Mouse (Mus musculus) heart, adult 11 months (tissue): ENCODE measurements at regions not wholly inside any gene's neighbourhood (a gene's known extent, or its start where the extent isn't known, plus 50 kb on each side); places are given as distances from the start of the nearest gene placed in this dataset.
A peak's percentile ranks its signal among the peaks of the same experiment; 100 is the strongest.

Experiments
- DNase-seq: peaks from one replicate; pipeline ENCODE4 v3.0.0; 2022

DNA sequence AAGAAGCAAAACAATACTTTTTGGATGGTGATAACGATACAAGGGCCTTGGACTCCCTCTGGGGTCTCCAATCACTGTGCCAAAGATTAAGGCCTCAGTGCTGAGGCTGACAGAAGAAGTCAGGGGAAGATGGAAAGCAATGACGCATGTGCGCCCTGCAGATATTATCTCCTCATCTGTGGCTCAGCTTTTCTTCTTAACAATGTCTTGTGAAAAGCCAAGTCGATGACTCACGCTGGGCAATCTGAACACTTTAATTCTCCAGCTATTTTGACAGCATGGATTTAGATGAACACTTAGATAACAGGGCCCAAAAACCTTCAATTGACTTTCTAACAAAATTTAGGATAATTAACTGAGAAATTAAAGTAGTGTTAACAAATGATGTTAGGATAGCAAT is 155.7 kb upstream of the Cxcl12 start:
- DNase-seq = no peak

DNA sequence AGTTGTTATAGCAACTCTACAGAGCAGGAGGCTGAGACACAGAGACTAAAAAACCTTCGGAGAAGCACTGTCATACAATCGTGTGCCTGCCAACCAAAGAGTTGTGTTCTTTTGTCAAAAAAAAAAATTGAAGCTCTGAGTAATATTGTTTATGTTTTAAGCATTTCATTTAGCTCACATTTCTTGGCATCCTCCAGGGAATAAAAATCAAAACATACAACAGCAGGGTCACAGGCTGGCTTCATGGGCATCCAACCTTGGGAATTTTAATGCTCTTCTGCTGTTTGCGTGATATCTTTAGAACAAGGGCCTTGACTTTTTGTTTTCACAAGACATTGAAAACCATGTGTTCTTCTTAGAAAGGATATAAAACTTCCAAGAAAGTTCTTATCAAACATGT is 152.9 kb upstream of the Cxcl12 start:
- DNase-seq = no peak

DNA sequence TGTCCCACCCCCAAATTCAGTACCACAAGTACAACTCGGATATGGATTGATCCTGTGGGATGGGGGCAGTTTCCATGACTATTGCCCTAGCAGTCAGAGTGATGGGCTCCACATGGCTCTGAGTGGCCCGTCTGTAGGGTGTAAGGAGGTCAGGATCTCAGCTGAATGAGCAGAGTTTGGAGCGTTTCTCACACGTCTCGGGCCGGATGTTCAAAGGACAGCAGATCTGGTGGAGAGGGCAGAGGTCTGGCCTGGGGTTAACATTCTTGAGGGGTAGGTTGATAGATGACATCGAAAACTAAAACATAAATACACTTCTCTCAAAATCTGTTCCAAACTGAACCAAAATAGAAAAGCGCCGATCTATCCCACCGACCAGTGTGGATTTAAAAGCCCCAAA is 146.5 kb upstream of the Cxcl12 start:
- no peak for DNase-seq

DNA sequence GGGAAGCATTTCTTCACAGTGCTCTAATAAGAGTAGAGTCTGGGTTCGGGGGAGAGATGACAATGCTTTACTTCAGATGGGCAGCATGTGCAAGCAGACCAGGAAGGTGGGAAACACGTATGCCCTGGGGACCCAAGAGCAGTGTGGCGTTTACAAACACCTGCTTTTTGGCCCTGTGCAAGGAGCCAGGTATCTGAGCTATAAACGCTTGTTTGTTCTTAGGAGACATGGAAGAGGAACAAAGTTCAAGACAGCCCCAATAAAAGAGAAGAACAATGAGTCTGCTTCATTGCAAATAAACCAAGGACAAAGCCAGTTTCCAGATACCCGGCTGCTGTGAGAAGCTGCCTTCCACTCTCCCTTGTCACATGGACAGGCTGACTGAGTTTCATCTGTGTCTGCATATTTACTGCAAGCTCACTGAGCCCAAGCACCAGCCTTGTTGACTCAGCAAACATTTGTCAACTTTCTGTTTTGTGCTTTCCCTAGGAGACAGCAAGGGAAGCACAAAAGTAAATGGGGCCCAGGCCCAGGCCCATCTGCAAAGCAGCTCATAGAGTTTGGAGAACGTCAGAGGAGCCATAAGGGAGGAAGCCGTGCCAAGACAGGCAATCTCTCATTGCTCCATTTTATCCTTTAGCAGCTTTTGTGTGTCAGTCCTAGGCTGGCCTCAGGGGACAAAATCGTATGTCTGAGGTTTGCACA is 136.1 kb upstream of the Cxcl12 start:
- peak; percentile 92 for DNase-seq

DNA sequence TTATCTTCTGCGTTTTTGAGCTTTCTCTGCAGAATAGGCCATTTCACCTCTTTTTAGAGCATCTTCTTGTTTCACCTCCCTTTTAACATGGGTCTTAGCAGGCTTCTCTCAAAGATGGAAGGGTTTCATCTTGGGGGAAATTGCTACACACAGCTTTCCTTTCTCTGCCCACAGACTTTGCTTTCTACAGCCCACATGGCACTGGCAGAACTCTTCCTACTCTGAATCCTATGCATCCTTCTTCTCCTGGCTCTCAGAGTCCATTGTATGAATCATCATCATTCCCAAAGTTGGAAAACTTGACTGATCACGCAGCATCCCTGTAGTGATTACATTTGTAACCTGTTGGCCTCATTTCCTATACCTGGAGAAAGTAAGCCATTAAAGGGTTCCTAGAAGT is 124.6 kb upstream of the Cxcl12 start:
- DNase-seq = peak; percentile 71

DNA sequence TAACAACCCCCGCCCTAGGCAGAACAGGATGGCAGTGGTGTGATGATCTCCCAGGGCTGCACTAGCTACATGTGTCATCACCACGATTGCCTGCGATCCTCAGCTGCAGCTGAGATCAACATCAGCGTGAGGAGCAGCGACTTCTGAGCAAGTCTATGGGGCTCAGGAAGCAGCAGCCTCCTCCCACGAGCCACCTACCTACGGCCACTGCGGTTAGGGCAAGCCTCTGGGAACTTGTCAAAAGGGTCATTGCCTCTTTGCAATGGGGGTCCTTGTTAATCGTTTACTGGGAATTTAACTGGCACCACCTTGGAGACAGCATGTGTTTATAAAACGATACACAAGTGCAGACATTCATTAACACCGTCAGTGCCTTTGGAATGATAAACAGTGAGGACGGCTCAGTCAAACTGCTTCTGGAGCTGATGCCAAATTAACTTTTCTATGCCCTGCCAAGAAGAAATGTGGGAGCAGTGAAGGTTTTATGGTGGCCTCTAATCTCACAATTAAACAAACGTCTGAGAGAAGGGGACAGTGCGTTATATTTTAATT is 118.8 kb upstream of the Cxcl12 start:
- DNase-seq = peak; percentile 62

DNA sequence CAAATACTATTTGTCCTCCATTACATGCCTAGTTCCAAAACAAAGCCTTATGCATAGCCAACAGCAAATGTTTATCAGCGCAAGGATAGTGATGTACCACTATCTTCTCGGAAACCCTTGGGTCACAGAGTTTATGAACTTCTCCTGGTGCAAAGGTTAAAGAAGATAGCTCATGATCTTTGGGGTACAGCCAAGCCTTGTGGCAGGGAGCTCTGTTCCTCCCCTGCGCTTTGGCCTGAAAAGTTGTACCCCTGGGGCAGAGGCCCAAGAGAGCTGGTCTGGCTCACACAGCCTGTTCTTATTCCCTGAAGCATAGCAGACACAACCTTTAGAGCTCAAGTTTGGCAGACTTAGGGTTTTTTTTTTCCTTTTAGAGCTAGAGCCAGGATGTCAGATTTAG is 107.6 kb upstream of the Cxcl12 start:
- peak; percentile 95 for DNase-seq

DNA sequence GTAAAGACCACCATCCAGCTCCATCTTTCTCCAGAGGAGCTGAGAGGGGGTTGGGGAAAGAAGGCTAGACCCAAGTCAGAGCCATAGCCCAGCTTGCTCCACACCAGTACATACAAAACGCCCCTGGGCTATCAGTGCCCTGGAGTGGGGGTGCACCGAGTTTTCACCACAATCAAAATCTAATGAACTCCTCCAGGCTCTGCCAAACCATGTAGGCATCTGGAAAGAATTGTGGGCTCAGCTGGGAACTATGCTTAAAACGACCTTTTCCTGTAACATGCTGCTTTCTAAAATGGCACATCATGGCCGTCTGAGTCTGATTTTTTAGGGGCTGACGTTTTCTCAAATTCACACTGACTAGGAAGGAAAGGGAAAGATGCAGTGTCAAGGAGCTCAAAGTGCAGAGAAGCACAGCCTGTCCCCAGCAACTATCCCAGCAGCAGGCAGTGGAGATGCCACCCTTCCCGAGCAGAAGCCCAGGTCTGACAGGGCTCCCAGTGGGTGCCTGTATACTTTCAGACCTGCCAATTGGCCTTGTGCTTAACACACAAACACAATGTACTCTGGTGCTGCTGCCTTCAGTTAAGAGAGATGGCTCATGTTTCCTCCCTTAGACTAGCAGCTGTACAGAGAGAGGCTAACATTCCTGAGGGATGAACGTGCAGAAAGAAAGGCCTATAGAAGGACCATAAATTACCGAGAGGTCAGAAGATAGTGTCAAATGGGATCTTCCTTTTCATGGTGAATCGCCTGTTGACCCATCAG is 100.6 kb upstream of the Cxcl12 start:
- no peak for DNase-seq

DNA sequence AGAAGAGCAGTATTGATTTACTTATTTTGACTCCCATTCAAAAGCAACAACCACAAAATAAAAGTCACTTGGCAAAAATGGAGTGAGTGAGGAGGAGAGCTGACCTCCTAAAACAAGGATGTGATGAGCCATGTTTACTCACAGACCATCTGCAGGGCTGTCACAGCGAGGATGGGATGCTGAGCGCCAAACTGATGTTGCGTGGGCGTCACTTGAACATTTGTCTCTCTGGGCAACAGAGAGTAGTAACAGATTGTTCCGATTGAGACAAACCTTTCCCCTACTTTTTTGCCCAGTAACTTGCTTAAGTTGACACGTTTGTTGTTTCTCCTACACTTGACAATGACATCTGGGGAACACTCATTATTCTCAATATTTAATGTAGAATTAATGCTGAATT is 97.0 kb upstream of the Cxcl12 start:
- peak; percentile 92 for DNase-seq

DNA sequence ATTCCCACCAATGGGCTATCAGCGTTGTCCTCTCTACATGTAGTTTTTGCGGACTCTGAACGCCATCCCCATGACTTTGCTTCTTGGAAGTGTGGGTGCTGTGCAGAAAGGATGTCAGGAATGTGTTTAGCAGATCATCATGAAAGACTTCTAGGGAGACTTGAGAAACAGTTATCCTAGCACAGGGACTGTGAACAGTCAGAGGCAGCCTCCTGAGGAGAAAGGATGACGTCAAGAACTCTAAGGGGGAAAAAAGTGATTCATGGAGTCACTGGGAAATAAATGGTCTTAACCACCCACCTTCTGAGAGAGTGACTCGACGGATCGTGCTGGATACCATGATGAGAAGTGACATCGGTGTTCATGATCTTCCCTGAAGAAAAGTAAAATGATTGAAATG is 96.5 kb upstream of the Cxcl12 start:
- DNase-seq = peak; percentile 55

DNA sequence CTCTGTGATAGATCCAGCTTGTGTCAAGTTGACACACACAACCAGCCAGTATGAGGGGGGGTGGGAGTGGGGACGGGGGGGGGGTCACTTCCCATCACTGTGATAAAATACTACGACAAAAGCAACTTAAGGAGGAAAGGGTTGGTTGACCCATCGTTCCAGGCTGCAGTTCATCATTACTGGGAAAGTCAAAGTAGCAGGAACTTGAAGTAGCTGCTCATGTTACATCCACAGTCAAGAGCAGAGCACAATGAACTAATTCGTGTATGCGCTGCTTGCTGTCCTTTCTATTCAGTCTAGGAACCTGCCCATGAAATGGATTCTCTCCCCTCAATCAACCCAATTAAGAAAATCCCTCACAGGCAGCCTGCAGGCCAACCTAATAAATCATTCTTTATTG is 88.8 kb upstream of the Cxcl12 start:
- peak; percentile 4 for DNase-seq

DNA sequence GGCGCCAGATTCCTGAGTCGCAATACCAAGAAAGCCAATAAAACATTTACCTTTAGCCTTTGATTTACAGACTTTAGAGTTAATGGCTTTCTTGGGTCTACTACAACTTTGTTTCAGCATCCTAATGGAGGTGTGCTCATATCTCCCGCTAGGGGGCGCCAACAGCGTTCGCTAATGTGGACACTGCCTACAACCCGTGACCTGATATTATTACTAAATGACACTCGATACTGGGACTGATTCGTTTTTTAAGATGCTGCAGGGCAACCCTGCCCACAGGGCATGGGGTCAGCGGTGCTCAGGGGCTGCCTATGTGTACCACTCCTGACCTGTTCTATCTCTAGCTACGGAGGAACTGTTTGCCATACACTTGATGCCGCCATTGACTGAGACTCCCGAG is 87.4 kb upstream of the Cxcl12 start:
- DNase-seq = peak; percentile 86

DNA sequence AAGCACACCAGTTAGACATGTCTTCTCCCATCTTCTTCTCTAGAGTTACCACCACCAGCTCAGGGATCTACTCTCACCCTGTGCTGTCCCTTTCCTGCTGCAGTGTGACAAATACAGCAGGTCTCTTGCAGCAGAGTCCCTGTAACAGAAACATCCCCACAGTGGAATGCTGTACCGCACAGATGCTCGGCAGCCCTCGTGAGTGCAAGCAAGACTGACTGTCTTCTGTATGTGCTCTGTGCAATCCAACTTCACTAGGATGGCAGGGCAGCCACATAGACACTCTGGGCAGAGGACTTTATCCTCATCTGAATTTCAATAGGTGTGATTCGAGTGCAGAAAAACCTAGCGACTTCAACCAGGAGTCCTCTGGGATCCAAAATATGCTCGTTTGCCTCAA is 84.1 kb upstream of the Cxcl12 start:
- peak; percentile 58 for DNase-seq

DNA sequence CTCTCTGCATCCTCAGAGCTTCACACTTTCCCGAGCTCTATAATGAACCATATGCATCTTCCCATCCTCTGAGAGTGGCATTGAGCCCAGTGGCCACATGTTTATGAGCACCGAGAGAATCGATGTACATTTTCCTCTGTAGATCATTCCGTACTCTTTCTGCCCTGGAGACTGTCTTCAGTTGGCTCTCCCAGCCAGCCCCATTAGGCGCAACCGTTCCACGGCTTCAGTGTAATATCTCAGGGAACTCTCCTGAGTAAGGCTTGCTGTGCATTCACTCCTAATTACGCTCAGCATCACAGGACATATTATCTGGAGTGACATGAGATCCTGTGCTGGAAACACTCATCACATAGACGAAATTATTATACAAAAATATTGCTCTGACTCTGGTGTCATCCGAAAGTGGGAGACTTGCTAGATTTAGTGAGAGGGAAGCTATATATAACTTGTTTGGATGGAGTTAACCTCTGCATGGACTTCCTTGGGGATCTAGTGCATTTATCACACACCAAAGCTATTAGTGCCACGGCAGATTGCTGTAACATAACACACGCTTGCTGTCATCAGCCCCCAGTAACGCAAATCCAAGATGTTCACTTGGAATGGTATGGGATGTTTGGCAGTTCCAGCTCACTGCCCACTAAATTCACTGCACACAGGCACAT is 83.4 kb upstream of the Cxcl12 start:
- DNase-seq = peak; percentile 36

DNA sequence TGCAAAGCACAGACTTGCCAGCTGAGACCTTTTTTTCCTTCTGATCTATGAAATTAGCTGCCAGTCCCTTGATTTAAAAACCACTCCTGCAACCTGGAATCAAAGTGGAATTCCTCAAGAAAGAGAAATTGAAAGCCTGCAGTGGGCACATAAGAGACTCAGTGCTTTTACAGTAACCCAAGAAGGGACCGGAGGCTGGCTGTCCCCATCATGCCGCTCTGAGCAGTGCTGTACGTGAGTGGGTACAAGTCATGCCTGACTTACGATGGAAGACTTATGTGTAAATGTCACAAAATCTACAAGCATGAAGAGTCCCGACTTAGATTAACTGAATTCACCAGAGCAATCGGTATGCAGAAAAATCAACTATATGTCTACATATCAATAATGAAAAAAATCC is 73.6 kb upstream of the Cxcl12 start:
- peak; percentile 41 for DNase-seq

DNA sequence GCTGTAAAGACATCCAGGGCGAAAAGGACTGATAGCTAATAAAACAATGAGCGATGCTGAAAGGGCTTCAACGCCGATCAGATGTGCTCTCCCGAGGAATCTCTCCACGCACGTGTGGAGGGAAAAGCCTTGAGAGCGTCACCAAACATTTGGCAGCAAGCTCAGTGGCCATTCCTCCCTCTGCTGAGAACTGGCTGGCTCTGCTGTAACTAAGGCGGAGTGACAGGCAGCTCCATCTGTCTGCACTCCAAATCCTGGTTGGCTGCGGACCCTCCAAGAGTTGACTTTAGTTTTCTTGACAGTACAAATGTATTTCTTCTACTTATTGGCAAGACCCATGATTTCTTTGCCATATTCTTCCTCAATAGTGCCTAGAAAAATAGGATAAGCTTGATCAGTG is 68.5 kb upstream of the Cxcl12 start:
- no peak for DNase-seq

DNA sequence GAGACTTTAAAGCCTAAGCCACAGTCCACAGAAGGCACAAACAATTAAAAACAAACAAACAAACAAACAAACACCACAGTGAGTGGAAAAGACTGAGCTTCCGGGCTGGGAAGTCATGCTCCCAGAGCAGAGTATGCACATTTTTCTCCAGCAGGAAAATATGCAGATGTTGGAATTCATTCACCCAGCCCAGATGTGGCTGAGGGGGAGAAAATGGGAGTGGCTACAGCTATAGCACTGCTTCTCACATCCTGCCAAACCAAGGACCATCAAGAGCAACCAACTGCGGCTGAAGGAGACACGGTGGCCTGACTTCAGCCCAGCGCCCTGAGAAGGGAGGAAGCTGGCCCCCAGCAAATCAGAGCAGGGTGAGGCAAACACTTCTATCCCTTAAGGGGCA is 65.6 kb upstream of the Cxcl12 start:
- DNase-seq = peak; percentile 83

DNA sequence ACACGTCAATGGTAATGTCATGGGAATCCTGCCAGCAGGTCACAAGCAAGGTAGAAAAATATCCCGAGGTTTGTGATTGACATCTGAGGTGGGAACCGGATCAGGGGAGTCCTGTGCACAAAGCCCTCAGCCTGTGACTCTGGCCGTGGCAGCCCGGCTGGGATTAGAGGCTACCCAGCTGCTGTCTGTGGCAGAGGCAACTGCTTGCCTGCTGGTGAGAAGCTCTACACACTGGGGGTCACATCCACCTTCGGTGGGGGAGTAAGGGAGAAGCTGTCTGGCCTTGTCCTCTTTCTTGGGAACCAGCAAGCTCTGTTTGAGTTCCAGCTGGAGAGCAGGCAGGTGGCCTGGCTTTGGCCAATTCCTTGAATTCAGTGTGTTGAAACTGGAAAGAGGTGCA is 64.3 kb upstream of the Cxcl12 start:
- DNase-seq = peak; percentile 67

DNA sequence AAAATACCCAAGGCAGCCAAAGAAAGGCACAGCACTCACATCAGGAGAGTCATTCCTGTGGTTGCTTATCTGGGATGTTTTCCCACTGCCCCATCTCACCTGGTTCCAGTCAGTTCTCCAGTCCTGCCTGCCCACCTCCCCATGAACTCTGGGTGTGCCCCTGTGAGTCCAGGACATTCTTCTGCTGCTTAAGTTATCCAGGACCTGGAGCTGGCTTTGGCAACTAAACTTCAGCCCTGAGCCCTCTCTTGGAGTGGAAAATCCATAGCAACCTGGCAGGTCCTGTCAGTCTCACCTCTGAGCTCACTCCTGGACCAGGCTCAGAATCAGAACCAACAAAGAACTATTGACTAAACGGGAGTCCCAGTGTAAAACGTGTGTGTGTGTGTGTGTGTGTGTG is 63.9 kb upstream of the Cxcl12 start:
- DNase-seq = peak; percentile 66

DNA sequence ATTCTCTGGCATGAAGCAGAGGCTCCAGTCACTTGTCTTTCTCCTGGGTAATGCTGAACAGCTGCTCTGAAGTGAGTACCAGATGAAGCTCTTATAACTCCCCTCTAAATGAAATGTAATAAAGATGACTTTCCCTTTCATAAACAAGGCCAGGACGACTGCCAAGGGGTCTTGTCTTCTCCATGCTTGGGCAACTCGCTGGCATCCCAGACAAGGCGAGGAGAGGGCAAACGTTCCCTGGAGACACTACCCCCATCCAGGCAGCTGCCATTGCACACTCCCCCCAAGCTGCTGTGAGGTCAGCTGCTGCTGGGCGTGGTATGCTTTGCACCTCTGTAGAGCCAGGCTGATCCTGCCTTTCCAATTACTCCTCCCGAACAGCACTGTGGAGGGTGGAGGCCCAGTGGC is 63.1 kb upstream of the Cxcl12 start:
- DNase-seq = peak; percentile 87

DNA sequence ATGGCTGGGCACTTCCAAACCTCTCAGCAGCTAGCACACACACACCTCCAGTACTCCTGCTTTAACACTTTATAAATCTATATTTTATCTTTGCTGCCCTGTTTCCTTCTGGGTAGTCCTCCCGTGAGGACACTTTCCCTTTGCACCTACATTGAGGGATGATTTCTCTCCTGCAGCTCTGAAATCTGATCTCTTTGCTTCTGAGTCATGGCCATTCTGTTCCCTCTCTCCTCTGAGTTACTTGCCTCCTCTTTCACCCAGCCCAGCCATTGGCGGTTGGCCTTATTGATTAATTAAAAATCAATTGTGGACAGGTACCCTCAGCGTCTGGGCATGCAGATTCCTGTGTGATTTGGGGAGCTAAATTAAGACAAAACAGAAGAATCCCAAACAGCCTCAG is 58.0 kb upstream of the Cxcl12 start:
- DNase-seq = peak; percentile 51

DNA sequence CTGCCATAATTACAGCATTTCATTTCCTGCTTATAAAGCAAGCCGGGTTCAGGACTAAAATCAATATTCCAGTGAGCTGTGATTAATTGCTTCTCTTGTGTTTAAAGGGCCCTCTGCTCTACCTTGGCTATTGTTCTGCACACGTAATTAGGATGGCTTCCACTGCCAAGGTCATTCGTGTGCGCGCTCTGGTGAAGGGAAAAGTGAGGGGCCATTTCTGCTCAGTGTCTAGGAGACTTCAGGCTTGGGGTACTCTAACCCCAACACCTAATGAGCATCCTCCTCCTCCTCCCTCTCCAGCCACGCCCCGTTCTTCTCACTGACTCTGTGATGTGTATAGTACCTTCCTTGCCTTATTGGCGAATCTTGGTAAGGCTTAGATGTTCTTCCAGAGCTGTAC is 53.5 kb upstream of the Cxcl12 start:
- peak; percentile 52 for DNase-seq

DNA sequence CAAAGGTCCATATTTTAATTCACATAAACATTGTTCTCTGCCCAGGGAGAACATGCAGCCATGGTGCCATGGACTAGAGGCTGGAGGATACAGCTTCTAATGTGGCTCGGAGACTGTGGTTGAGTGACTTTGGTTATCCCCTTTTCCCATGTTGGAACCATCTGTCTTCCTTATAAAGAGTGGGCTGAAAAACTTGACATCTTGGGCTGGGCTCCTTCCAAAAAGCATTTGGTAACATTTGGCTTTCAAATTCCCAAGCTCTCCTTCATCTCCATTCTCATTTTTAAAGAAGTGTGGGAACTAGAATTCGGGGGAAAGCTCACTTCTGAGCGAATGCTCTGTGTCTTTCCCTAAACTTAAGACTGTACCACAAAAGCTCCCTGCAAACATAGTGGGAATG is 50.3 kb upstream of the Cxcl12 start:
- peak; percentile 61 for DNase-seq
